Mouse (Mus musculus) liver, embryonic 14.5 days (tissue): ENCODE measurements around the gene Ccr4.

Source experiments
- CTCF ChIP-seq: IDR thresholded peaks from 2 replicates; pipeline ENCODE4 v1.5.1; 2016; ENCODE audit warnings: antibody characterized with exemption, low read depth, control low read depth
- EP300 ChIP-seq: IDR thresholded peaks from 2 replicates; pipeline ENCODE4 v1.6.1; 2016; ENCODE audit warnings: antibody characterized with exemption, low read depth

- no peak for TF ChIP-seq CTCF
- TF ChIP-seq EP300, result no peak
These were observed 34.4 kb upstream of the Ccr4 start for GRCm38 (mm10) chr9:114538996-114539563.
